Mouse (Mus musculus) bone marrow, adult 2 months (tissue): ENCODE measurements around the gene Tmem80.

Source experiments
- CTCF ChIP-seq: fragments of 200-500 bp; IDR thresholded peaks from 2 replicates; pipeline ENCODE4 v1.5.1; 2011; ENCODE audit warnings: low read length, control low read depth; ENCODE audit not compliant: control insufficient read depth, insufficient read depth
- POLR2A ChIP-seq: fragments of 200-500 bp; IDR thresholded peaks from 2 replicates; pipeline ENCODE4 v1.6.1; 2011; ENCODE audit warnings: low read depth, mild to moderate bottlenecking, control low read depth, low read length, borderline replicate concordance; ENCODE audit not compliant: control insufficient read depth

- TF ChIP-seq POLR2A, result no peak
- TF ChIP-seq CTCF, result no peak
Observed at GRCm38 (mm10) chr7:141328373-141328990, 943 bp downstream of the Tmem80 start.
